Mouse (Mus musculus): ENCODE data around the gene Eme1.

Gene Eme1

DNA sequence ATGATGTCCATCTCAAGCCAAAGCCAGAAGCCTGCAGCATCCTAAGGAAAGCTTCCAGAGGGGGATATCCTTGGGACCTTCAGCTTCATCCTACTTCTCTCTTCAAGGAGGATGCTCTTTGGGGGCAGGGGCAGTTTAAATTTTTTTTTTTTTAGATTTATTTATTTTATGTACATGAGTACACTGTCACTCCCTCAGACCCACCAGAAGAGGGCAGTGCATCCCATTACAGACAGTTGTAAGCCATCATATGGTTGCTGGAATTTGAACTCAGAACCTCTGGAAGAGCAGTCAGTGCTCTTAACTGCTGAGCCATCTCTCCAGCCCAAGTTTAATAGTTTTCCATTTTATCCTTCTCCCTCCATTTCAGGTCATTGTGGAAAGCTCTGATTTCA lies 32.3 kb downstream of the Eme1 start:
- POLR2A ChIA-PET, result interaction anchor here (0.6 to 6.3 kb wide), 21 partner anchors 9 to 410 kb away, joined by 3 to 110 read pairs (median 4); partner anchors contain the start of genes Lrrc59 (in 3 of the 4), Eme1 (in 2 of the 4), Mrpl27 (in 2 of the 4) and Tob1 (in 1 of the 4)
- CTCF ChIA-PET, result interaction anchor here (0.6 to 2.6 kb wide), 17 partner anchors 8 to 396 kb away, joined by 3 to 69 read pairs (median 5); partner anchors contain the start of genes Lrrc59 (in 3 of the 4), Chad (in 1 of the 4) and Spata20 (in 1 of the 4)

GRCm38 (mm10) chr11:94620766-94621457 lies 32.9 kb downstream of the Eme1 start:
- POLR2A ChIA-PET, result interaction anchor here in 3 of 4 experiments (0.6 to 6.3 kb wide), 23 partner anchors 9 to 410 kb away, joined by 3 to 110 read pairs (median 4); partner anchors contain the start of genes Lrrc59 (in 3 of the 3), Eme1 (in 2 of the 3), Mrpl27 (in 2 of the 3) and Tob1 (in 1 of the 3)

GRCm38 (mm10) chr11:94617646-94618045 lies 36.1 kb downstream of the Eme1 start:
- CTCF ChIA-PET, result interaction anchor here in 2 of 4 experiments (0.5 to 1.7 kb wide), 4 partner anchors 12 to 764 kb away, joined by 3 to 20 read pairs (median 4); partner anchors contain the start of gene Lrrc59 (in 1 of the 2)
- POLR2A ChIA-PET, result interaction anchor here in 3 of 4 experiments (0.5 to 6.3 kb wide), 18 partner anchors 9 to 416 kb away, joined by 3 to 110 read pairs (median 5); partner anchors contain the start of genes Lrrc59 (in 2 of the 3) and Acsf2 (in 1 of the 3)

More at GRCm38 (mm10) chr11:94620766-94621457, 32.9 kb downstream of the Eme1 start:
- CTCF ChIA-PET, result interaction anchor here (0.5 to 2.6 kb wide), 20 partner anchors 8 to 459 kb away, joined by 3 to 69 read pairs (median 5); partner anchors contain the start of genes Lrrc59 (in 3 of the 4), Chad (in 1 of the 4) and Spata20 (in 1 of the 4)

DNA sequence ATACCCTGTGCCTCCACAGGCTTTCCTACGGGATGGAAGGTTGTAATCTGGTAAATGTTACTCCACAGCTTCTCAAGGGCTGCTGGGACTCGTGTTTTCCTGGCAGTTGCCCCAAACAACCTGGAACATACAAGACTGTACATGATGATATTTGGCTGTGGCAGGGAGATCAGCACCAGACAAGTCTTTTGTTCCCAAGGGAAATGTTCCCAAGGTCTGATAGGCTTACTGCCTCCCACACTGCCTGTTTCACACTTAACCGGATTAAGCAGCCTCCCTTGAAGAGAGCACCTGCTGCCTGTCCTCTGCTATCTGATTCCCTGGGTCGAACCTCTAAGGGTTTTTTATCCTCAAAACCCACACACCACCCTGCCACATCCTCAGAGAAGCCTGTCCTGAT lies 38.3 kb downstream of the Eme1 start:
- ChIA-PET CTCF (interaction anchor here in 2 of 4 experiments (0.5 to 1.8 kb wide), 2 partner anchors 14 to 15 kb away, joined by 3 to 5 read pairs; partner anchors contain the start of gene Lrrc59 (in 1 of the 2)), POLR2A (interaction anchor here in 3 of 4 experiments (0.6 to 2.9 kb wide), 6 partner anchors 9 to 1249 kb away, joined by 3 to 14 read pairs (median 4); partner anchors contain the start of gene Lrrc59 (in 2 of the 3))

- POLR2A ChIA-PET, result interaction anchor here in 3 of 4 experiments (0.7 to 2.9 kb wide), 7 partner anchors 9 to 20 kb away, joined by 3 to 14 read pairs (median 3); partner anchors contain the start of gene Lrrc59 (in 2 of the 3)
- CTCF ChIA-PET, result interaction anchor here in 2 of 4 experiments (0.9 to 1.8 kb wide), 2 partner anchors 15 kb away, joined by 3 to 5 read pairs; partner anchors contain the start of gene Lrrc59 (in 2 of the 2)
These were observed 39.2 kb downstream of the Eme1 start for GRCm38 (mm10) chr11:94614603-94615002.

GRCm38 (mm10) chr11:94610744-94611740 lies 42.7 kb downstream of the Eme1 start:
- CTCF ChIA-PET, result interaction anchor here in 2 of 4 experiments (0.6 to 1.5 kb wide), 3 partner anchors 9 to 113 kb away, joined by 3 to 14 read pairs (median 5); no protein-coding TSS in a partner anchor

GRCm38 (mm10) chr11:94602356-94602955 lies 51.3 kb downstream of the Eme1 start:
- POLR2A ChIA-PET, result interaction anchor here in 3 of 4 experiments (0.6 to 2.0 kb wide), 15 partner anchors 10 to 469 kb away, joined by 3 to 14 read pairs (median 4); partner anchors contain the start of genes Lrrc59 (in 2 of the 3), Ankrd40 (in 1 of the 3) and Xylt2 (in 1 of the 3)
- CTCF ChIA-PET, result interaction anchor here in 3 of 4 experiments (0.5 to 0.9 kb wide), 4 partner anchors 27 to 55 kb away, joined by 3 to 5 read pairs (median 3); partner anchors contain the start of gene Lrrc59 (in 1 of the 3)

More at GRCm38 (mm10) chr11:94610744-94611740, 42.7 kb downstream of the Eme1 start:
- POLR2A ChIA-PET, result interaction anchor here in 1 of 4 experiments (0.7 to 1.1 kb wide), 3 partner anchors 18 to 643 kb away, joined by 3 to 6 read pairs (median 4); partner anchors contain the start of gene Lrrc59

DNA sequence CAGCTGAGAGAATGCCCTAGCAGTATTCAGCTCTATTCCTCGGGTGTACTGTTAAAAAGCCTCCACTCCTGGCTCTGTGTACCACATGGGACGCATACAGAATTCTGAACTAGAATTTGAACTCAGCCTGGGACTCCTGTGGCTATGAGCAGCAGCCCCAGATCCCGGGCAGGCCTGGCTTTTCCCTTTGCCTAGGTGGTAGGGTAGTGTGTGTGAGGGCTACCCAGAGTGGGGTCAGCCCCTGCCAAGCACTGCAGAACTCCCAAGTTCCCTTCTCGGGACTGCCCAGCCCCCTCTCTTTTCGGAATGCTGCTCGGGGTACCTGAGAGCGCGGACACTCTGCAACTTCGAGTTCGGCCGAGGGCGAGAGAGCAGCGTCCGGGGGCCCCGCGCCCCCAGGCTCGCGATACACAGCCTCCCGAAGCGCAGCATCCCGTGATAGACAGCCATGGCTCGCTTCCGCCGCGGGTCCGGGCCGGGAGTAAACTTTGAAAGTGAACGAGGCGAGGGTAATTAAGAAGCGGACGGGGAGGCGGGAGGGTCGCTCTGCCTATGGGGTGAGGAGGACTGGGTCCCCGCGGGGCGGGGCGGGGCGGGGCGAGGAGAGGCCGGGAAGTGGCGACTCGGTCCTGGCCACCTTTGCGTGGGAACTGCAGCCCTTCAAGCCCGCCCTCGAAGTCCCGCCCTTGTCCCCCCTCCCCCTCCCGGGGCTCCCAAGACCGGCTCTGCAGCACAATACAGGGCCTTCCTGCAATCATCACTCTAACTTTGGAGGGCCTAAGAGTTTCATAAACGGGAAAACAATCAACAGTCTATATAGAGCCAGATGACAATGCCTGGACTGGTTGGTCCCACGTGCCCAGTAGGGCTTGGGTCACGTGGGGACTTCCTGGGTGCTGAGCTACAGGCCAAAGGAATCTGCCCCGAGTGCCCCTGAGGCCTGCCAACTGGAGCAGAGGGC lies 52.2 kb downstream of the Eme1 start, which contains the start of gene Acsf2:
Acsf2 (minus strand) TSS at position 551 of the 961 bp plus-strand sequence.
- POLR2A ChIA-PET, result interaction anchor here in 3 of 4 experiments (0.9 to 2.0 kb wide), 17 partner anchors 10 to 468 kb away, joined by 3 to 14 read pairs (median 4); partner anchors contain the start of genes Lrrc59 (in 2 of the 3), Ankrd40 (in 1 of the 3) and Xylt2 (in 1 of the 3)
- CTCF ChIA-PET, result interaction anchor here in 3 of 4 experiments (0.5 to 0.9 kb wide), 4 partner anchors 23 to 28 kb away, joined by 3 to 5 read pairs (median 4); partner anchors contain the start of gene Lrrc59 (in 1 of the 3)

- CTCF ChIA-PET, result interaction anchor here in 2 of 4 experiments (0.5 kb wide), 2 partner anchors 17 to 390 kb away, joined by 3 to 9 read pairs; no protein-coding TSS in a partner anchor
- POLR2A ChIA-PET, result interaction anchor here in 3 of 4 experiments (0.5 to 2.0 kb wide), 7 partner anchors 8 to 391 kb away, joined by 3 to 11 read pairs (median 4); partner anchors contain the start of genes Lrrc59 (in 2 of the 3) and Ppp1r9b (in 1 of the 3)
These were observed 53.3 kb downstream of the Eme1 start for GRCm38 (mm10) chr11:94600447-94600846.

DNA sequence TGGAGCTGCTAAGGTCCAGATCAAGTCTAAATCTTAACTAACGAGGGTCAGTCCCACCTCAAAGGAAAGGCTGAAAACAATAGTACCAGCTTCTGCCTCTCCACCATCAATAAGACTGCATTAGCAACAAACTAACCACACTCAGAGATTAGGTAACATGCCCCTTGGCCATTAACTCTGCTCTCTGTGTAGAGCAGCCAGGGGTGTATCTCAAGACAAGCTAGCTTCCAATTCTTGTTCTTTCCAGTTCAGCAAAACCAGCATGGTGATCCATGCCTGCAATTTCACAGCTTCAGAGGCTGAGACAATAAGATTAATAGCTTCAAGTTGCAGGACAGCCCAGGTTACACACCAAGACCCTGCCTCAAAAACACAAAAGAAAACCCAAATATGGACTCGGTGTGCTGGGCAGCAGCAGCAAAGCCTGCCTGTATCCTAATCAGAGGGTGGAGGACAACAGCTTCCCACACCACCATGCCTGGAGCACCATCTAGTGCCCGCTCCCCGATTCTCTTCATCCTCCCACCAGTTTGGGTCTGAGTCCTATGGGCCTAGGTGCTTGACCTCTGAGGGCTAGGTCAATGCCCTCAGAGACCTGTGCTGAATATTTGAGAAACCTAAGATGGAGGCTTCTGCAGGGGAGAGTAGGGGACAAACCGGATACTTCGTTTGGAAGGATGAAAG lies 55.2 kb downstream of the Eme1 start:
- POLR2A ChIA-PET, result interaction anchor here in 1 of 4 experiments (0.7 to 1.3 kb wide), 4 partner anchors 14 to 23 kb away, joined by 3 to 4 read pairs (median 3); no protein-coding TSS in a partner anchor
- CTCF ChIA-PET, result interaction anchor here in 2 of 4 experiments (0.8 to 0.9 kb wide), 2 partner anchors 25 to 50 kb away, joined by 3 read pairs; no protein-coding TSS in a partner anchor

GRCm38 (mm10) chr11:94597319-94597718 lies 56.4 kb downstream of the Eme1 start:
- ChIA-PET CTCF (interaction anchor here in 2 of 4 experiments (0.7 to 1.4 kb wide), 3 partner anchors 11 to 510 kb away, joined by 3 to 6 read pairs (median 4); partner anchors contain the start of gene Lrrc59 (in 1 of the 2)), POLR2A (interaction anchor here in 2 of 4 experiments (0.9 to 1.9 kb wide), 5 partner anchors 17 to 386 kb away, joined by 3 to 9 read pairs (median 3); partner anchors contain the start of genes Lrrc59 (in 1 of the 2) and Tob1 (in 1 of the 2))

DNA sequence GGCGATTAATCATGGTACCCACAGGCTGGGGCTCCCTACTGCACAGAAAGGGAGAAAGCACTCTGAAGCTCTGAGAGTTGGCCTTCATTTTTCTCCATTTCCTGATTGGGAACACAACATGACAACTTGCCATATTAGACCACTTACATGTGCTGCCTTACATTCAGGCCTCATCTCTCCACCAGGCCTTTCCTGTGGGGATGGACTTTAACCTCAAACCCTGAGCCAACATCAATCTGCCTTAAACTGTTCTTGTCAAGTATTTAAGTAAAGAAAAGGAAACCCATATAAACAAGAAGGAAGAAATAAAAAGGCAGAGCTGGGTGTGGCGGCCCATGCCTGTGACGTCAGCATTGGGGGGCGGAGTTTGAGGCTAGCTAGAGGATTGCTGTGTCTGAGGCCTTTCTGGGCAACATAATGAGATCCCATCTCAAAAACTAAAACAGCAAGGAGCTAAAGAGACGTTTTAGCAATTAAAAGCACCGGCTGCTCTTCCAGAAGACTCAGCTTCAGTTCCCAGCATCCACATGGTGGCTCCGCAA lies 57.4 kb downstream of the Eme1 start:
- POLR2A ChIA-PET, result interaction anchor here in 2 of 4 experiments (0.6 to 1.9 kb wide), 12 partner anchors 8 to 458 kb away, joined by 3 to 9 read pairs (median 4); partner anchors contain the start of genes Eme1 (in 1 of the 2), Lrrc59 (in 1 of the 2), Mrpl27 (in 1 of the 2) and Tob1 (in 1 of the 2)
- CTCF ChIA-PET, result interaction anchor here in 3 of 4 experiments (0.6 to 1.4 kb wide), 4 partner anchors 9 to 243 kb away, joined by 3 to 4 read pairs (median 4); partner anchors contain the start of gene Lrrc59 (in 2 of the 3)
